Mouse (Mus musculus) heart, embryonic 14.5 days (tissue): ENCODE measurements around the gene Atp8b5. TPM values are rescaled to one million over a fixed set of nuclear protein-coding genes. Genes with fewer than 3 reads are reported as not detected.

Experiments used
- ATAC-seq: fragments of 200-750 bp; cut with Nextera tagmentation; 2 replicates; pipeline ENCODE4 v1.8.0; 2017; ENCODE audit warnings: low read depth, moderate TSS enrichment; ENCODE audit not compliant: insufficient number of reproducible peaks, insufficient read depth, low FRiP score
- H3K27ac ChIP-seq, 2 experiments: fragments of 200-500 bp in 1 of 2; fragments of 300-500 bp in 1 of 2; sonication (generic) in 1 of 2; replicated peaks in 1 of 2; 2 replicates each; pipeline ENCODE4 v1.5.1; 2012 to 2014; ENCODE audit warnings: low read depth in 2 of 2, low read length in 2 of 2, control low read depth in 1 of 2, mild to moderate bottlenecking in 1 of 2, mixed read lengths in 1 of 2; ENCODE audit not compliant: control insufficient read depth in 1 of 2, insufficient read depth in 1 of 2
- H3K27me3 ChIP-seq: fragments of 300-500 bp; sonication (generic); 2 replicates; pipeline ENCODE4 v1.6.1; 2014; ENCODE audit warnings: mild to moderate bottlenecking, low read length, control low read depth; ENCODE audit not compliant: control insufficient read depth, insufficient read depth
- H3K36me3 ChIP-seq: fragments of 300-500 bp; sonication (generic); 2 replicates; pipeline ENCODE4 v1.6.1; 2014; ENCODE audit warnings: mild to moderate bottlenecking, control low read depth, low read length, mixed read lengths; ENCODE audit not compliant: control insufficient read depth, insufficient read depth
- H3K4me1 ChIP-seq, 2 experiments: fragments of 200-500 bp in 1 of 2; fragments of 300-500 bp in 1 of 2; sonication (generic) in 1 of 2; 2 replicates each; pipeline ENCODE4 v1.6.1; 2012 to 2014; ENCODE audit warnings: low read length in 2 of 2, control low read depth in 1 of 2, mixed read lengths in 1 of 2; ENCODE audit not compliant: control insufficient read depth in 2 of 2, insufficient read depth in 2 of 2
- H3K4me2 ChIP-seq: fragments of 300-500 bp; sonication (generic); 2 replicates; pipeline ENCODE4 v1.6.1; 2014; ENCODE audit warnings: mild to moderate bottlenecking, low read length
- H3K4me3 ChIP-seq, 2 experiments: fragments of 200-500 bp in 1 of 2; fragments of 300-500 bp in 1 of 2; sonication (generic) in 1 of 2; 2 replicates each; pipeline ENCODE4 v1.5.1; 2012 to 2014; ENCODE audit warnings: low read length in 2 of 2, mild to moderate bottlenecking in 2 of 2, control low read depth in 1 of 2, low read depth in 1 of 2, moderate library complexity in 1 of 2; ENCODE audit not compliant: control insufficient read depth in 1 of 2, insufficient read depth in 1 of 2
- H3K9ac ChIP-seq: fragments of 300-500 bp; sonication (generic); 2 replicates; pipeline ENCODE4 v1.6.1; 2014; ENCODE audit warnings: mild to moderate bottlenecking, low read length
- H3K9me3 ChIP-seq: fragments of 300-500 bp; sonication (generic); 2 replicates; pipeline ENCODE4 v1.6.1; 2016; ENCODE audit warnings: low read length, control low read depth; ENCODE audit not compliant: control insufficient read depth
- WGBS: fragments of 180-500 bp; shearing (Covaris S2); extraction: QIAGEN DNeasy Blood & Tissue Kit; methylation state at CpG from one replicate; pipeline ENCODE4 v1.1.7; 2014; 5-methylcytosine and 5-hydroxymethylcytosine counted together
- polyA plus RNA-seq: library from polyadenylated mRNA; unstranded; fragments of >200 nt; fragmentation: Nextera tagmentation; extraction: Ambion mirVana; gene quantifications from 2 replicates; pipeline ENCODE4 v1.2.1, GENCODE M21; 2014

The Atp8b5 gene
- 0.20 and 0.43 TPM in 2 replicates for polyA plus RNA-seq

DNA sequence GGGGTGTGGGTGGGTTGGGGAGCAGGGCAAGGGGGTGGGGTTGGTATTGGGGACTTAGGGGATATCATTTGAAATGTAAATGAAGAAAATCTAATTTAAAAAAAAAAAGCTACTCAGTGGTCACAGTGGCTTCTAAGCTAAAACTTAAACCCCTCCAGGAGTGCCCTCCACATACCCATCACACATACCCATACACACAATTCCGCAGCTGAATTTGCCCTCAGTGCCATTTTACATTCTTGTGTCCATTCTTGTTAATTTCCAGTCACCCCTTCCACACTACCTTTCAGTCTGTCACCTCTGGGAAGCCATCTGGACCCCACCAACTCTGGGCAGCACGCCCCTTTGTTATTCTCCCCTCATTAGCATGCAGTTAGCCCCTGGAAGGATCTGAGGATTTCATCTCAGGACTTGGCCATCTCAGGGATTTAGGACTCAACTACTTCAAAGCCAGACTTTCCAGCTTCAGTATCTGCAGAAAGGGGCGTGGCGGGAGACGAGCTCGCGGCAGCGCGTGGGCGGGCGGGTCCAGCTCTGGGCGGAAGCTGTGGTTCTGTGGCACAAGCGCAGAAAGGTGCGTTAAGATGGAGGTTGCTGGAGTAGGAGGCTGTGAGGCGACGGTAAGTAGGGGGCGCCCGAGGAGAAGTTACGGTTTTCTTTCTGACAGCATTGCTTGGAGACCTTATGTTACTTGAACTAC is at the start of gene Atp8b5:
Gene Atp8b5 (plus strand): TSS at position 537 of the 700 bp plus-strand sequence.
- peak; percentile 73; the same call in 1 of the 2 replicates for ATAC-seq
- Histone ChIP-seq H3K4me1 (no peaks in the 10 kb centered on the region), H3K27ac (no peak within 1 kb of the TSS), H3K4me3 (peak within 1 kb of the TSS; percentile 34 to 57), H3K9ac (peak within 1 kb of the TSS; percentile 62), H3K27me3 (no peaks in the 10 kb centered on the region), H3K4me2 (peak within 1 kb of the TSS; percentile 67), H3K36me3 (peaks cover under 1% of the 10 kb centered on the region; the same call in 1 of the 2 replicates), H3K9me3 (no peaks in the 10 kb centered on the region)
- 2% methylated on average over 19 of the region's 19 CpGs for WGBS

DNA sequence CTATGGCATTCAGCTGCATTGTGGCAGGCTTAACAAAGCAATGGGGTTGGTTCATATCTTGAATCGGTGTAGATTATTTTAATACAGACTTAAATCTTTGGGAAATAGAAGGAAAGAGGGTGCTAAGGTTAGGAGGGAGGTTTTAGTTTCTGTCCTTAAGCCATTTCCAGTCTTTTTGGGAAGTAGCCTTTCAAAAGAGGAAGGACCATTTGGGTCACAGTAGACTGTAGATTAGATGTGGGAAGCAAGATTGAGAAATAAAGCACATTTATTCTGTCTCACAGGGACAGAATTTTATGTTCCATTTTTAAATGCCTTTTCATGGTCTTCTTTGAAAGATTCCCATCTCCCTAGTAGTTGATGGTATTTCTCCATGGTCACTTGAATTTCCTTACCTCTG is 49.0 kb upstream of the Atp8b5 start:
- H3K27me3 ChIP-seq, result no peaks in the 10 kb centered on the region
- H3K4me1 ChIP-seq, result no peaks in the 10 kb centered on the region
- H3K9ac ChIP-seq, result no peak overlapping the region
- H3K27ac ChIP-seq, result no peak overlapping the region
- H3K9me3 ChIP-seq, result no peaks in the 10 kb centered on the region
- WGBS, result 79% methylated on average over 1 of the region's 1 CpGs
- no peak overlapping the region for H3K4me2 ChIP-seq
- H3K36me3 ChIP-seq, result no peaks in the 10 kb centered on the region
- no peak overlapping the region for H3K4me3 ChIP-seq
- ATAC-seq, result no peak

DNA sequence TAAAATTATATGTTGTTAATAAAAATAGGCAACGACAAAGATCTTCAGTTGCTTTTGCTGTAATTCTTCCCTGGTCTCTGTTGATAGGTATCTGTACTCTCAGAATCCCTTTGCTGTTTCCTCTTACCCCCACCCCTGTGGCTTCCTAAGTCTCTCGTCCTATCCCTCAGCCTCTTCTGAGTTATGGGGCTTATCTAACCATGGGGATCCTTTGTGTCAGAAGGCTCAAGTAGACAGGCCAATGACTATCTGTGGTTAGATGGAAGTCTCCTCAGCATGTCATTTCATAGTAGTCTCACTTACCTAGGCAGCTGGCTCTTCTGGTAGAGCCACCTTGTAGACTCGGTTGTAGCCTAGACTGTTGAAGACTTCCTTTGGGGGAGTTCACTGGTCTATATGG is 35.1 kb upstream of the Atp8b5 start:
- no peak overlapping the region for H3K27ac ChIP-seq
- no peaks in the 10 kb centered on the region for H3K27me3 ChIP-seq
- 80% methylated on average over 3 of the region's 3 CpGs for WGBS
- no peak overlapping the region for H3K9ac ChIP-seq
- H3K4me1 ChIP-seq, result no peaks in the 10 kb centered on the region
- H3K36me3 ChIP-seq, result no peaks in the 10 kb centered on the region
- H3K4me2 ChIP-seq, result no peak overlapping the region
- ATAC-seq, result no peak
- H3K4me3 ChIP-seq, result no peak overlapping the region
- H3K9me3 ChIP-seq, result no peaks in the 10 kb centered on the region

DNA sequence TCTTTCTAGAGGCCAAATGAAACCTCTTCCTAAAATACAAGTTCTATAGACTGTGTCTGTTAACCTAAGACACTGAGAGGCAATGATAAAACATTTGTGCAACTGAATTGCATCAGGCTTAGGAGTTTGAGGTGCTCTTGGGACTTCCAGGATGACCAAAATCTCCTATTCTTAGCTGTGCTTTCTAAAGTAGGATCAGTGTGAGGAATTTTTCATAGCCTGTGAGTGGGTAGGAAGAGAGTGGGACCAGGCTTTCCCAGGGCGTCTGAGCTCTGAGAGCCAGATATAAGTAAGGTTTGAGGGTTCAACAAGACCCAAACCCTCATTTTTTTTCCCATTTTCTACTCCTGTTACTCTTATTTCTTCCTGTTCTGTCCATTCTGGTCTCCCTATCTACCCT is 34.0 kb upstream of the Atp8b5 start:
- H3K4me3 ChIP-seq, result no peak overlapping the region
- no peaks in the 10 kb centered on the region for H3K27me3 ChIP-seq
- no peak for ATAC-seq
- no peaks in the 10 kb centered on the region for H3K9me3 ChIP-seq
- no peak overlapping the region for H3K9ac ChIP-seq
- peaks cover 3% of the 10 kb centered on the region for H3K36me3 ChIP-seq
- H3K4me2 ChIP-seq, result no peak overlapping the region
- 89% methylated on average over 1 of the region's 1 CpGs for WGBS
- no peaks in the 10 kb centered on the region for H3K4me1 ChIP-seq
- no peak overlapping the region for H3K27ac ChIP-seq

DNA sequence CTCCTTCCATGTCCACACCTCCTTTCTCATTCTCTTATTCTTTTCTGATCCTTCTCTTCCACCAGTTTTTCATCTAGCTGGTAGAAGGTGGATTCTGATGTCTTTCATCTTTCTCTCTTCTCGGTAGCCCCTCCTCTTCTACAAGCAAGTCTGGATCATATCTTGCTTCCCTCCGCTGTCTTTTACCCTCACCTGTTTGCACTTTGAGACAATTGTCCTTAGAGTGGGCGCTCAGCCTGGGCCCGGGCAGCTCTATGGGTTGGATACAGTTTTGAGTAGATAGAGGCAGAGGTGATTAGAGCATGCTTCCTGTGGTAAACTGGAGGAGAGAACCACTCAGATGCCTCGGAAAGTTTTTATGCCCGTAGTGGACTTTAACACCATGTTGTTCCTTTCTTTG is 33.5 kb upstream of the Atp8b5 start:
- Histone ChIP-seq H3K9ac (no peak overlapping the region), H3K9me3 (no peaks in the 10 kb centered on the region), H3K4me2 (no peak overlapping the region), H3K4me1 (no peaks in the 10 kb centered on the region), H3K27me3 (no peaks in the 10 kb centered on the region), H3K36me3 (peaks cover 8% of the 10 kb centered on the region), H3K4me3 (no peak overlapping the region), H3K27ac (no peak overlapping the region)
- ATAC-seq, result no peak
- 78% methylated on average over 6 of the region's 6 CpGs for WGBS

DNA sequence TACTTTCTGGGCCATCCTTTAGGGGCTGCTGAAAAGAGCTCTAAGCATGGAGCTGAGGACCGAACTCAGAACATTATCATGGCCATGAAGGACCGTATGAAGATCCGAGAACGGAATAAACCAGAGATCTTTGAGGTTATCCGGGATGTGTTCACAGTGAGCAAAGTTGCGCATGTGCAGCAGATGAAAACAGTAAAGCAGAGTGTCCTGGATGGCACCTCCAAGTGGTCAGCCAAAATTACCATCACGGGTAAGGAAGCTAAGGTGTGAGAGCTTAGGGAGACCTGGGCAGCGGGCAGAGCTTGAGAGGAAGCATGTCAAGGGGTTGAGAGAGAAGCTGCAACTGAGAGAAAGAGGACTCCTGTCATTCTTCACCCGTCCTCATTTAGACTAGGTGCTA is 30.1 kb upstream of the Atp8b5 start:
- no peak overlapping the region for H3K27ac ChIP-seq

DNA sequence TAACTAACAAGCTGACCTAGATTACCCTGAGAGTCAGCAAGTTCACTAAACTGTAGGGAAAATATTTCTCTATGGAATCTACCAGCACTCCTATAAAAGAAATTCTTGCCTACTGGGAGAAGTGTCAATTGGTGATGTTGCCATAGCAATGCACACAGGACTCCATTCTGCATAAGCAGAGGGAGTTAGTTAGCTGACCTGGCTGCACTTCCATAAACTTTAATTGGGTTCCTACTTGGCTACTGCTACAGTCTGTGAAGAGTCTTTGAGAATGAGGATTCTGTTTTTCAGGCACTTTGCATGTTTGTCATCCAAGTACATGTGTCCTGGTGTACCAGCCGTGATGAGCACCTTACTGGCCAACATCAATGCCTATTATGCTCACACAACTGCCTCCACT is 26.2 kb upstream of the Atp8b5 start:
- Histone ChIP-seq H3K9me3 (no peaks in the 10 kb centered on the region), H3K4me2 (no peak overlapping the region), H3K27me3 (no peaks in the 10 kb centered on the region), H3K4me3 (no peak overlapping the region), H3K9ac (no peak overlapping the region), H3K27ac (no peak overlapping the region), H3K4me1 (no peaks in the 10 kb centered on the region), H3K36me3 (peaks cover 42% of the 10 kb centered on the region)
- ATAC-seq, result no peak
- WGBS, result 79% methylated on average over 1 of the region's 1 CpGs

More for the DNA sequence above, 30.1 kb upstream of the Atp8b5 start:
- Histone ChIP-seq H3K4me1 (no peaks in the 10 kb centered on the region), H3K4me2 (no peak overlapping the region), H3K27me3 (no peaks in the 10 kb centered on the region), H3K4me3 (no peak overlapping the region), H3K9ac (no peak overlapping the region), H3K9me3 (no peaks in the 10 kb centered on the region), H3K36me3 (peaks cover 29% of the 10 kb centered on the region)
- 87% methylated on average over 9 of the region's 9 CpGs for WGBS
- no peak for ATAC-seq

DNA sequence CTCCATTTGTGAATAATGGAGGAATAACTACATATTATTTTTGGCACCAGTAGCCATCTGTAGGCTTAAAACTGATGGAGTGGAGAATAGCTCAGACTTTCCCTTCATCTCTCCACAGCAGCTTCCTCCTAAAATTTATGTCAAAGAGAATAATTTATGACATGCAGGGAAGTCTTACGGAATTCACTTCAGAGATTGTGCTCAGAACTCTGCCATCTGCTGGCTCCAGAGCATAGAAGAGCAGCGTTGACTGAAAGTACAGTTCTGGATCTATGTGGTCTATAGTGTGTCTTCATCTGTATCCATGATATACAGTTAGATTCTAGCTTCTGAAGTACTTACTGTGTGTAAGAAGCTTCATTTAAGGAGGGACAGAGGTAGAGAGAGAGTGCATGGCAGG is 22.9 kb upstream of the Atp8b5 start:
- Histone ChIP-seq H3K9me3 (no peaks in the 10 kb centered on the region), H3K4me1 (peaks cover 0 to 6% of the 10 kb centered on the region in 2 experiments; a peak in 1 of 4 replicates), H3K27ac (no peak overlapping the region), H3K27me3 (no peaks in the 10 kb centered on the region), H3K9ac (no peak overlapping the region), H3K4me2 (no peak overlapping the region), H3K36me3 (peaks cover 34% of the 10 kb centered on the region), H3K4me3 (no peak overlapping the region)
- WGBS, result 64% methylated on average over 2 of the region's 2 CpGs
- no peak for ATAC-seq
